In genomic region chr13:5726446-5726845, GRCm38 (mm10) we compare ENCODE assay signal across 18 mouse cellular contexts.
"Had no signal": no experiment of that assay in that cellular context is flagged by ENCODE, and none has a peak within 500 bp of the region (broad histone marks: within the 10 kb centered on the region; RNA-seq: fewer than 3 reads in every experiment).

No protein-coding gene starts in this region.

- H3K36me3 ChIP-seq: kidney, embryonic 15.5 days; liver, embryonic 15.5 days; lung, embryonic 15.5 days; midbrain, embryonic 12.5 days; midbrain, embryonic 15.5 days; neural tube, embryonic 13.5 days had no signal

- DNase-seq: kidney, adult 8-10 months; kidney, postnatal 10 days; kidney, postnatal 36 days; layer of hippocampus, postnatal 36 days; lung, adult 18-20 months; lung, postnatal 10 days; retina, postnatal 1 day; thymus, adult 18-20 months; thymus, postnatal 36 days had no signal

- ATAC-seq: midbrain, embryonic 15.5 days had no signal

- H3K4me3 ChIP-seq: kidney, embryonic 15.5 days; left cerebral cortex, adult 2 months; liver, embryonic 15.5 days; lung, embryonic 15.5 days; midbrain, embryonic 12.5 days; midbrain, embryonic 15.5 days; myocyte; neural tube, embryonic 13.5 days had no signal

- H3K27ac ChIP-seq: kidney, embryonic 15.5 days; left cerebral cortex, adult 2 months; liver, embryonic 15.5 days; lung, embryonic 15.5 days; midbrain, embryonic 12.5 days; midbrain, embryonic 15.5 days; neural tube, embryonic 13.5 days had no signal

- H3K9ac ChIP-seq: kidney, embryonic 15.5 days; liver, embryonic 15.5 days; lung, embryonic 15.5 days; midbrain, embryonic 12.5 days; midbrain, embryonic 15.5 days; neural tube, embryonic 13.5 days had no signal

- H3K9me3 ChIP-seq: kidney, embryonic 15.5 days; liver, embryonic 15.5 days; lung, embryonic 15.5 days; midbrain, embryonic 12.5 days; midbrain, embryonic 15.5 days; neural tube, embryonic 13.5 days had no signal

- H3K4me1 ChIP-seq: kidney, embryonic 15.5 days; liver, embryonic 15.5 days; lung, embryonic 15.5 days had no signal

- H3K27me3 ChIP-seq: kidney, embryonic 15.5 days; liver, embryonic 15.5 days; lung, embryonic 15.5 days; midbrain, embryonic 12.5 days; midbrain, embryonic 15.5 days; neural tube, embryonic 13.5 days had no signal

- H3K4me2 ChIP-seq: kidney, embryonic 15.5 days; liver, embryonic 11.5 days; liver, embryonic 15.5 days; lung, embryonic 15.5 days; midbrain, embryonic 12.5 days; midbrain, embryonic 15.5 days; neural tube, embryonic 13.5 days had no signal
